Mouse (Mus musculus) lung, postnatal 0 days (tissue): Measurements from ENCODE around the gene 0610037L13Rik. TPM values are rescaled to one million over a fixed set of nuclear protein-coding genes. Genes with fewer than 3 reads are reported as not detected.

Source experiments
- ATAC-seq: fragments of 200-750 bp; cut with Nextera tagmentation; 2 replicates; pipeline ENCODE4 v1.8.0; 2017; ENCODE audit warnings: moderate library complexity
- DNase-seq: peaks from one replicate; pipeline ENCODE4 v3.0.0-alpha.2; 2016; ENCODE audit warnings: low spot score
- H3K27ac ChIP-seq: fragments of 300-500 bp; sonication (generic); 2 replicates; pipeline ENCODE4 v1.5.1; 2014; ENCODE audit warnings: antibody characterized with exemption, mild to moderate bottlenecking, low read length, mixed read lengths
- H3K27me3 ChIP-seq: fragments of 300-500 bp; sonication (generic); replicated peaks from 2 replicates; pipeline ENCODE4 v1.6.1; 2014; ENCODE audit warnings: low read length, mixed read lengths; ENCODE audit not compliant: insufficient read depth
- H3K36me3 ChIP-seq: fragments of 300-500 bp; sonication (generic); 2 replicates; pipeline ENCODE4 v1.6.1; 2014; ENCODE audit warnings: low read length, mixed read lengths; ENCODE audit not compliant: insufficient read depth
- H3K4me1 ChIP-seq: fragments of 300-500 bp; sonication (generic); 2 replicates; pipeline ENCODE4 v1.6.1; 2014; ENCODE audit warnings: antibody characterized with exemption, low read depth, low read length, mixed read lengths; ENCODE audit not compliant: insufficient read depth
- H3K4me2 ChIP-seq: fragments of 300-500 bp; sonication (generic); replicated peaks from 2 replicates; pipeline ENCODE4 v1.6.1; 2014; ENCODE audit warnings: low read depth, mild to moderate bottlenecking, low read length, moderate library complexity, mixed read lengths
- H3K4me3 ChIP-seq: fragments of 300-500 bp; sonication (generic); 2 replicates; pipeline ENCODE4 v1.5.1; 2014; ENCODE audit warnings: low read depth, low read length
- H3K9ac ChIP-seq: fragments of 300-500 bp; sonication (generic); replicated peaks from 2 replicates; pipeline ENCODE4 v1.6.1; 2014; ENCODE audit warnings: low read depth, mild to moderate bottlenecking
- H3K9me3 ChIP-seq: fragments of 300-500 bp; sonication (generic); 2 replicates; pipeline ENCODE4 v1.6.1; 2016; ENCODE audit warnings: low read length, mixed read lengths
- CTCF ChIP-seq: IDR thresholded peaks from 2 replicates; pipeline ENCODE4 v1.5.1; 2016; ENCODE audit warnings: antibody characterized with exemption, mild to moderate bottlenecking
- EP300 ChIP-seq: IDR thresholded peaks from 2 replicates; pipeline ENCODE4 v1.6.1; 2016; ENCODE audit warnings: antibody characterized with exemption, mild to moderate bottlenecking, control low read depth
- WGBS: fragments of 180-500 bp; shearing (Covaris S2); extraction: QIAGEN DNeasy Blood & Tissue Kit; methylation state at CpG from one replicate; pipeline ENCODE4 v1.1.7; 2014; 5-methylcytosine and 5-hydroxymethylcytosine counted together
- polyA plus RNA-seq: library from polyadenylated mRNA; unstranded; fragments of >200 nt; fragmentation: Nextera tagmentation; extraction: Ambion mirVana; gene quantifications from 2 replicates; pipeline ENCODE4 v1.2.1, GENCODE M21; 2015

Gene 0610037L13Rik
- polyA plus RNA-seq: 92.4 and 92.7 TPM in 2 replicates

DNA sequence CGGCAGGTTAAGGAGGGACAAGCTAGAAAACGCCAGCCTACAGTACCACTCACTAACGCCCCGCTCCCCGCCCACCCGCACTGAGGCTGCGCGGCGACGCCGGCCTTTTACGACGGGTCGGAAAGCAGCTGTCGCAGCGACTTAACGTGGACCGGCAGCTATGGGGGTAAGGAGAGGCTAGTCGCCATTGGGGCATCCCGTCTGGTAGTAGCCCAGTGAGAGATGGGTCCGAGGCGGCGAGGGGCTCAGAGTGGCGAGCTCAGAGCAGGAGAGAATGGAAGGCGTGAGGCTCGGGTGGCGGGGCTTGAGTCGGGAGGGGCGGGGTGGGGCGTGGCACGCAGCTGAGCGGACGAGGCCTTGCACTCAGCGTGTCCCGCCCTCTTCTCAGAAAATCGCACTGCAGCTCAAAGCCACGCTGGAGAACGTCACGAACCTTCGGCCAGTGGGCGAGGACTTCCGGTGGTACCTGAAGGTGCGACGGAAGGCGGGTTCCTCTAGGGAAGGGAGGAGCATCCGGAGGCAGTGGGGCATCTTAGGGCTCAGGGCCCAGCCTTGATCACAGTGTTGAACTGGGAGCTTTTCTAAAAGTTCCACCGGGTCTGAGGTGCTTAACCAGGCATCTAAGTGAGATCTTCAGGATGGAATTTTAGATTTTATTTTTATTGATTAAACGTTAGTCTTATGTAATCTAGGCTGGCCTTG lies at the start of gene 0610037L13Rik:
Gene 0610037L13Rik, plus strand, starts transcription at position 83 of the 702 bp plus-strand sequence.
- peak within 1 kb of the TSS; percentile 77 for H3K27ac ChIP-seq
- TF ChIP-seq CTCF (no peak), EP300 (no peak)
- peak; percentile 98 for DNase-seq
- H3K4me3 ChIP-seq: peak within 1 kb of the TSS; percentile 59
- no peaks in the 10 kb centered on the region; the same call in 1 of the 2 replicates for H3K4me1 ChIP-seq
- H3K9me3 ChIP-seq: no peaks in the 10 kb centered on the region
- H3K27me3 ChIP-seq: no peaks in the 10 kb centered on the region
- peak within 1 kb of the TSS; percentile 67 for H3K4me2 ChIP-seq
- H3K9ac ChIP-seq: peak within 1 kb of the TSS; percentile 27
- under 1% methylated on average over 46 of the region's 48 CpGs for WGBS
- peaks cover 12% of the 10 kb centered on the region; the same call in 1 of the 2 replicates for H3K36me3 ChIP-seq
- peak; percentile 97 for ATAC-seq

DNA sequence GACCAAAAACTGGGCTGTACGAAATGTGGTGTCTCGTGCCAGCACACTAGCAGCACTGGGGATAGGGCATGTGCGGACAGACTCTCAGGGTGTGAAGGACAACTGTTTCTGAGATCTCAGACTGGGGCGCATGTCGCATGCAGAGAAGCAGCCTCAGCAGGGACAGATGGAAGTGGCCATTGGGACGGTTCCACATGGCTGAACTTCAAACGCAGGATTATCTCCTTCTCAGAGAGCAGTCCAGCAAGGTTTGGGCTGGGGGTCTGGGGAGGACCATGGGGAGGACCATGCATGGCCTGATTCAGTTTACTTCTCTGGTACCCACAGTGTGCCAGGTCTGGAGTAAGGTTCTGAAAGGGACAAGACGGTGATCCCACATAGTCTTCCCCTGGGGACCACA lies 45.9 kb upstream of the 0610037L13Rik start:
- H3K4me2 ChIP-seq: no peak overlapping the region
- H3K27me3 ChIP-seq: peaks cover 4% of the 10 kb centered on the region; the same call in 1 of the 2 replicates
- no peak for DNase-seq
- H3K9ac ChIP-seq: no peak overlapping the region
- no peaks in the 10 kb centered on the region for H3K36me3 ChIP-seq
- no peak overlapping the region for H3K27ac ChIP-seq
- no peak for TF ChIP-seq EP300
- TF ChIP-seq CTCF: no peak
- WGBS: 87% methylated on average over 8 of the region's 8 CpGs
- H3K9me3 ChIP-seq: no peaks in the 10 kb centered on the region
- no peak for ATAC-seq
- H3K4me3 ChIP-seq: no peak overlapping the region
- no peaks in the 10 kb centered on the region for H3K4me1 ChIP-seq

DNA sequence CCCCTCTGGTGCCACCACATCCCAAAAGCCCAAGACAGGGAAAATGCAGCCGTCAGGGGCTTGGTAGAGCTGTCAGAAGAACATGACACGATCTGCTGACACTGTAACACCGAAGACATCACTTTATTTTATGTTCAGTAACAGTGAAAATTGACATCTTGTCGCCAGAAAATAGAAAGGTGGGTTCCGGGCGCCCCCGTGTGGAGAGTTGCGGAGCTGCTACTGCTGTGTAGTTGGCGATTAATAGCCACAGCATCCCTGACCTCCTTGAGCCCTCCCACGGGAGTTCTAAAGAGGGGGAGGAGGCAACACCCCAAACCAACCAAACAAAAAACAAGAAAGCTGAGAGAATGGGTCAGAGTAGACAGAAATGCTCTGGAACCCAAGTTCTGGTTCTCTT lies 44.6 kb upstream of the 0610037L13Rik start:
- no peak overlapping the region for H3K4me3 ChIP-seq
- WGBS: under 1% methylated on average over 10 of the region's 10 CpGs
- H3K27me3 ChIP-seq: peaks cover 4% of the 10 kb centered on the region; the same call in 1 of the 2 replicates
- no peaks in the 10 kb centered on the region for H3K9me3 ChIP-seq
- H3K9ac ChIP-seq: no peak overlapping the region
- H3K36me3 ChIP-seq: no peaks in the 10 kb centered on the region
- no peak overlapping the region for H3K4me2 ChIP-seq
- TF ChIP-seq CTCF (peak; percentile 90), EP300 (no peak)
- ATAC-seq (no peak), DNase-seq (peak; percentile 50)
- no peaks in the 10 kb centered on the region for H3K4me1 ChIP-seq
- no peak overlapping the region for H3K27ac ChIP-seq

DNA sequence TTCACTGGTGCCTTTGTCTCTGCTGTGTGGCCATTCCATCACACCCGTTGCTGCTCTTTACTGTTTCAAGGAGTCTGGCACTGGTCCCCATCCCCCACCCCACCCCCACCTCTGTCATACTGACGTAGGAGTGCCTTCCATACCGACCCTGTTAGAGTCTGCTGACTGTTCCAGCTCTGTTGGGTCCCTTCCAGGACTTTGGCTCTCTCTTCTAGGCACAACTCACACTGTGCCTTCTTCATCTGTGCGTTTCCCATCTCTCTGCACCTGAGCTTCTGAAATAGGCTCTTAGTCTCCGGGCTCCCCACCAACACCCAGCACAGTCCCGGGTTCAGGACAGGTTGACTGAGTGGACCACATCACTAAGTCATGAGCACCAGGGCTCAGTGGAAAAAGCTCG lies 42.8 kb upstream of the 0610037L13Rik start:
- Histone ChIP-seq H3K4me2 (no peak overlapping the region), H3K9me3 (no peaks in the 10 kb centered on the region), H3K4me1 (no peaks in the 10 kb centered on the region), H3K27ac (no peak overlapping the region), H3K9ac (no peak overlapping the region), H3K36me3 (no peaks in the 10 kb centered on the region), H3K27me3 (peaks cover 4% of the 10 kb centered on the region; the same call in 1 of the 2 replicates), H3K4me3 (no peak overlapping the region)
- 63% methylated on average over 7 of the region's 7 CpGs for WGBS
- DNase-seq: no peak
- TF ChIP-seq CTCF: no peak
- TF ChIP-seq EP300: no peak
- ATAC-seq: no peak

DNA sequence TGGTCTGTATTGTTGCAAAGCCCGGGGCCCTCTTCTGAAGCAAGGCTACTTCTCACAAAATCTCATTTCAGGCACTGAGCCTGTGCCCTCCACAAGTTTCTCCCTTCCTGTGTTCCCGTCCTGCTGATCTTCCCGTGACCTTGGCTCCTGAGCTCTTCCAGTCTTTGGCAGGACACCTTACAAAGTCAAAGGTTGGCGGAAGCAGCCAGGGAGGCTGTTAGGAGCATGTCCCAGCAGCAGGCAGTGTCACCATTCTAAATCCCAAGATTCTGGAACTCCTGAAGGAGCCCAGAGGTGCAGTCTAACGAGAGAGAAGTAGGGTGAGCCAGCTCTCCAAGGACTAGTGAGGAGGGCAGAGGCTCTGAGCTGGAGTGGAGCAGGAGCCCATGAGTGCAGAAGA lies 41.1 kb upstream of the 0610037L13Rik start:
- Histone ChIP-seq H3K4me3 (no peak overlapping the region), H3K36me3 (no peaks in the 10 kb centered on the region), H3K4me2 (no peak overlapping the region), H3K27ac (no peak overlapping the region), H3K4me1 (no peaks in the 10 kb centered on the region), H3K9me3 (no peaks in the 10 kb centered on the region), H3K9ac (no peak overlapping the region), H3K27me3 (peaks cover 4% of the 10 kb centered on the region; the same call in 1 of the 2 replicates)
- 71% methylated on average over 5 of the region's 5 CpGs for WGBS
- TF ChIP-seq EP300 (no peak), CTCF (no peak)
- DNase-seq (no peak), ATAC-seq (no peak)

DNA sequence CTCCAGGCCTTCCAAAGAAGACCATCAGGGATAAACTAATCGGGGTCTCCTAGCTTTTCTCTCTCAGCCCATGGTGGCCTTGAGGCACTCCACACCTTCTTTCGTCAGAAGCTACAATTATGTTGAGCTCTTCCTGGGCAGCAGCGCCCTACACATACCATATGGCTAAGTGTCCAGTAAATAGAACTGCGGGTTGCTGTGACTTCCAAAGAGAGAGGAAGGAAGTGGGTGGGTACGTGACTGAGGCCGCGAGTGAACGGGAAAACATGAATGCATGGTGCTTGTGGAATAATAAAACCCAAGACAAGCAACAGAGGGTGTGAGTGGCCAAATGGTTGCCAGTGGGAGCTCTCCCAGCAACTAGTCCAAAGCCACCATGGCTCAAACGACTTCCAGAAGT lies 40.0 kb upstream of the 0610037L13Rik start:
- whole genome bisulfite sequencing: 66% methylated on average over 9 of the region's 9 CpGs
- ATAC-seq: no peak

More for the DNA sequence above, 40.0 kb upstream of the 0610037L13Rik start:
- H3K9ac ChIP-seq: no peak overlapping the region
- H3K27me3 ChIP-seq: peaks cover 4% of the 10 kb centered on the region; the same call in 1 of the 2 replicates
- no peaks in the 10 kb centered on the region for H3K4me1 ChIP-seq
- no peaks in the 10 kb centered on the region for H3K9me3 ChIP-seq
- H3K4me3 ChIP-seq: no peak overlapping the region
- TF ChIP-seq CTCF (no peak), EP300 (no peak)
- H3K36me3 ChIP-seq: no peaks in the 10 kb centered on the region
- H3K27ac ChIP-seq: no peak overlapping the region
- no peak overlapping the region for H3K4me2 ChIP-seq
- no peak for DNase-seq
